Mouse (Mus musculus) lung, embryonic 15.5 days (tissue): Measurements from ENCODE around the gene Edf1. TPM values are rescaled to one million over a fixed set of nuclear protein-coding genes. Genes with fewer than 3 reads are reported as not detected.
"Not testable (repeated sequence)": the region's sequence is repeated elsewhere in the genome, so short reads cannot be mapped to it uniquely, and the experiment has no call there.

Source experiments
- ATAC-seq: fragments of 200-750 bp; cut with Nextera tagmentation; 2 replicates; pipeline ENCODE4 v1.8.0; 2017; ENCODE audit warnings: moderate number of reproducible peaks, borderline replicate concordance; ENCODE audit not compliant: low FRiP score, low TSS enrichment; ENCODE audit errors: extremely low read depth
- H3K27ac ChIP-seq: fragments of 300-500 bp; sonication (generic); 2 replicates; pipeline ENCODE4 v1.5.1; 2015; ENCODE audit warnings: moderate library complexity, mild to moderate bottlenecking, inconsistent platforms
- H3K27me3 ChIP-seq: fragments of 300-500 bp; sonication (generic); 2 replicates; pipeline ENCODE4 v1.6.1; 2015; ENCODE audit warnings: inconsistent platforms
- H3K36me3 ChIP-seq: fragments of 300-500 bp; sonication (generic); 2 replicates; pipeline ENCODE4 v1.6.1; 2015; ENCODE audit warnings: inconsistent platforms
- H3K4me1 ChIP-seq: fragments of 300-500 bp; sonication (generic); 2 replicates; pipeline ENCODE4 v1.6.1; 2015; ENCODE audit warnings: inconsistent platforms
- H3K4me2 ChIP-seq: fragments of 300-500 bp; sonication (generic); 2 replicates; pipeline ENCODE4 v1.6.1; 2015; ENCODE audit warnings: inconsistent platforms, mild to moderate bottlenecking, moderate library complexity
- H3K4me3 ChIP-seq: fragments of 300-500 bp; sonication (generic); 2 replicates; pipeline ENCODE4 v1.5.1; 2015; ENCODE audit warnings: mild to moderate bottlenecking, inconsistent platforms
- H3K9ac ChIP-seq: fragments of 300-500 bp; sonication (generic); 2 replicates; pipeline ENCODE4 v1.6.1; 2015; ENCODE audit warnings: inconsistent platforms
- H3K9me3 ChIP-seq: fragments of 300-500 bp; sonication (generic); 2 replicates; pipeline ENCODE4 v1.6.1; 2016; ENCODE audit warnings: inconsistent platforms
- WGBS: fragments of 180-500 bp; shearing (Covaris S2); methylation state at CpG from one replicate; pipeline ENCODE4 v1.1.7; 2015; 5-methylcytosine and 5-hydroxymethylcytosine counted together
- polyA plus RNA-seq: library from polyadenylated mRNA; unstranded; fragments of >200 nt; fragmentation: Nextera tagmentation; extraction: Ambion mirVana; gene quantifications from 2 replicates; pipeline ENCODE4 v1.2.1, GENCODE M21; 2015

The Edf1 gene
- polyA plus RNA-seq, 1 experiment from 2014 or later = 311 TPM

GRCm38 (mm10) chr2:25546811-25547491, 10.7 kb upstream of the Edf1 start, which contains the start of gene Traf2:
Gene Traf2 (minus strand): TSS chr2:25546940.
- ATAC-seq = peak; percentile 99
- peak within 1 kb of the TSS; percentile 69 for H3K4me3 ChIP-seq
- H3K4me2 ChIP-seq = peak within 1 kb of the TSS; percentile 61
- peaks cover 16% of the 10 kb centered on the region for H3K4me1 ChIP-seq
- no peaks in the 10 kb centered on the region for H3K27me3 ChIP-seq
- no peaks in the 10 kb centered on the region for H3K36me3 ChIP-seq
- H3K27ac ChIP-seq = peak within 1 kb of the TSS; percentile 83
- 2% methylated on average over 48 of the region's 48 CpGs for WGBS
- no peaks in the 10 kb centered on the region for H3K9me3 ChIP-seq
- peak within 1 kb of the TSS; percentile 65 for H3K9ac ChIP-seq

- Histone ChIP-seq H3K36me3 (no peaks in the 10 kb centered on the region), H3K9me3 (no peaks in the 10 kb centered on the region), H3K9ac (no peak overlapping the region), H3K4me1 (peaks cover 16% of the 10 kb centered on the region), H3K27ac (no peak overlapping the region), H3K4me2 (no peak overlapping the region), H3K4me3 (no peak overlapping the region), H3K27me3 (no peaks in the 10 kb centered on the region)
- 64% methylated on average over 9 of the region's 9 CpGs for WGBS
- no peak for ATAC-seq
Observed at GRCm38 (mm10) chr2:25549021-25549991, 8.3 kb upstream of the Edf1 start.

- Histone ChIP-seq H3K4me3 (no peak overlapping the region), H3K4me1 (peaks cover 4% of the 10 kb centered on the region; the same call in 1 of the 2 replicates), H3K9ac (no peak overlapping the region), H3K9me3 (no peaks in the 10 kb centered on the region), H3K27me3 (no peaks in the 10 kb centered on the region), H3K27ac (no peak overlapping the region), H3K4me2 (no peak overlapping the region), H3K36me3 (no peaks in the 10 kb centered on the region)
- no peak for ATAC-seq
- 30% methylated on average over 5 of the region's 5 CpGs for WGBS
Observed at GRCm38 (mm10) chr2:25551186-25551585, 6.5 kb upstream of the Edf1 start.

- not testable (repeated sequence) for H3K4me2 ChIP-seq, H3K27me3 ChIP-seq, H3K9ac ChIP-seq, H3K36me3 ChIP-seq, H3K4me3 ChIP-seq, H3K9me3 ChIP-seq, ATAC-seq, H3K27ac ChIP-seq
- WGBS = 87% methylated on average over 4 of the region's 4 CpGs
- peaks cover 10% of the 10 kb centered on the region for H3K4me1 ChIP-seq
Observed at GRCm38 (mm10) chr2:25553171-25553786, 4.4 kb upstream of the Edf1 start.

- not testable (repeated sequence) for H3K4me3 ChIP-seq, H3K9ac ChIP-seq, ATAC-seq, H3K27me3 ChIP-seq, H3K27ac ChIP-seq, H3K4me2 ChIP-seq, H3K9me3 ChIP-seq, H3K36me3 ChIP-seq
- WGBS = 53% methylated on average over 2 of the region's 2 CpGs
- H3K4me1 ChIP-seq = peaks cover 21% of the 10 kb centered on the region
Observed at GRCm38 (mm10) chr2:25555479-25555878, 2.2 kb upstream of the Edf1 start.

- H3K4me3 ChIP-seq = no peak overlapping the region
- H3K9me3 ChIP-seq = no peaks in the 10 kb centered on the region
- H3K4me1 ChIP-seq = peaks cover 21% of the 10 kb centered on the region
- H3K27me3 ChIP-seq = no peaks in the 10 kb centered on the region
- H3K4me2 ChIP-seq = no peak overlapping the region
- 50% methylated on average over 1 of the region's 1 CpGs for WGBS
- no peak overlapping the region for H3K9ac ChIP-seq
- no peak overlapping the region for H3K27ac ChIP-seq
- H3K36me3 ChIP-seq = peaks cover 11% of the 10 kb centered on the region
- ATAC-seq = no peak
Observed at GRCm38 (mm10) chr2:25556296-25556695, 1.4 kb upstream of the Edf1 start.

- Histone ChIP-seq H3K4me1 (peaks cover 21% of the 10 kb centered on the region), H3K36me3 (peaks cover 28% of the 10 kb centered on the region), H3K9ac (peak overlapping the region; percentile 95), H3K27me3 (no peaks in the 10 kb centered on the region), H3K4me2 (peak overlapping the region; percentile 91), H3K9me3 (no peaks in the 10 kb centered on the region), H3K4me3 (peak overlapping the region; percentile 99), H3K27ac (peak overlapping the region; percentile 70)
- WGBS = under 1% methylated on average over 24 of the region's 24 CpGs
- peak; percentile 43 for ATAC-seq
Observed at GRCm38 (mm10) chr2:25557964-25558360, 315 bp downstream of the Edf1 start.

GRCm38 (mm10) chr2:25558774-25559173, 1.1 kb downstream of the Edf1 start:
- H3K27me3 ChIP-seq = no peaks in the 10 kb centered on the region
- H3K9me3 ChIP-seq = no peaks in the 10 kb centered on the region
- WGBS = 65% methylated on average over 6 of the region's 6 CpGs
- H3K4me2 ChIP-seq = peak overlapping the region; percentile 91
- H3K9ac ChIP-seq = peak overlapping the region; percentile 95
- H3K27ac ChIP-seq = no peak overlapping the region
- ATAC-seq = no peak
- peak overlapping the region; percentile 99 for H3K4me3 ChIP-seq
- H3K36me3 ChIP-seq = peaks cover 36% of the 10 kb centered on the region
- peaks cover 21% of the 10 kb centered on the region for H3K4me1 ChIP-seq

- WGBS = 85% methylated on average over 8 of the region's 8 CpGs
- H3K9me3 ChIP-seq = no peaks in the 10 kb centered on the region
- H3K27me3 ChIP-seq = no peaks in the 10 kb centered on the region
- no peak overlapping the region for H3K9ac ChIP-seq
- H3K36me3 ChIP-seq = peaks cover 54% of the 10 kb centered on the region
- H3K4me3 ChIP-seq = no peak overlapping the region
- H3K4me2 ChIP-seq = no peak overlapping the region
- H3K4me1 ChIP-seq = peaks cover 21% of the 10 kb centered on the region
- H3K27ac ChIP-seq = no peak overlapping the region
- no peak for ATAC-seq
Observed at GRCm38 (mm10) chr2:25560551-25560950, 2.9 kb downstream of the Edf1 start.

- Histone ChIP-seq H3K27me3 (no peaks in the 10 kb centered on the region), H3K9me3 (no peaks in the 10 kb centered on the region), H3K36me3 (peaks cover 58% of the 10 kb centered on the region), H3K4me2 (no peak overlapping the region), H3K4me3 (no peak overlapping the region), H3K27ac (no peak overlapping the region), H3K9ac (no peak overlapping the region), H3K4me1 (peaks cover 15% of the 10 kb centered on the region)
- 74% methylated on average over 9 of the region's 9 CpGs for WGBS
- no peak for ATAC-seq
Observed at GRCm38 (mm10) chr2:25561946-25562345, 4.3 kb downstream of the Edf1 start.

- WGBS = 91% methylated on average over 8 of the region's 8 CpGs
- Histone ChIP-seq H3K4me1 (no peaks in the 10 kb centered on the region), H3K4me2 (no peak overlapping the region), H3K27me3 (no peaks in the 10 kb centered on the region), H3K4me3 (no peak overlapping the region), H3K27ac (no peak overlapping the region), H3K9ac (no peak overlapping the region), H3K36me3 (peaks cover 75% of the 10 kb centered on the region), H3K9me3 (no peaks in the 10 kb centered on the region)
- ATAC-seq = no peak
Observed at GRCm38 (mm10) chr2:25565741-25566140, 8.1 kb downstream of the Edf1 start.
